Mouse (Mus musculus) olfactory bulb, adult 2 months (tissue): ENCODE data around the gene Olfr1328. TPM values are rescaled to one million over a fixed set of nuclear protein-coding genes. Genes with fewer than 3 reads are reported as not detected.
"Not testable (repeated sequence)": the region's sequence is repeated elsewhere in the genome, so short reads cannot be mapped to it uniquely, and the experiment has no call there.

Experiments
- H3K27ac ChIP-seq: fragments of 200-500 bp; 2 replicates; pipeline ENCODE4 v1.5.1; 2012; ENCODE audit warnings: low read depth, low read length; ENCODE audit not compliant: insufficient read depth
- H3K4me1 ChIP-seq: fragments of 200-500 bp; 2 replicates; pipeline ENCODE4 v1.6.1; 2012; ENCODE audit warnings: low read length; ENCODE audit not compliant: control insufficient read depth, insufficient read depth
- H3K4me3 ChIP-seq: fragments of 200-500 bp; 2 replicates; pipeline ENCODE4 v1.5.1; 2012; ENCODE audit warnings: mild to moderate bottlenecking, low read depth, low read length, moderate library complexity; ENCODE audit not compliant: insufficient read depth
- CTCF ChIP-seq: fragments of 200-500 bp; IDR thresholded peaks from 2 replicates; pipeline ENCODE4 v1.5.1; 2012; ENCODE audit warnings: low read depth, mild to moderate bottlenecking, low read length, moderate library complexity; ENCODE audit not compliant: insufficient read depth
- POLR2A ChIP-seq: fragments of 200-500 bp; IDR thresholded peaks from 2 replicates; pipeline ENCODE4 v1.6.1; 2012; ENCODE audit warnings: mild to moderate bottlenecking, low read depth, low read length, moderate library complexity; ENCODE audit not compliant: insufficient read depth
- WGBS: fragments of 180-500 bp; shearing (Covaris S2); methylation state at CpG from one replicate; pipeline ENCODE4 v1.1.7; 2018; 5-methylcytosine and 5-hydroxymethylcytosine counted together
- polyA plus RNA-seq: library from polyadenylated mRNA; stranded (reverse); fragments of >200 nt; gene quantifications from 2 replicates; pipeline ENCODE4 v1.2.4, GENCODE M21; 2012; ENCODE audit warnings: low replicate concordance; ENCODE audit not compliant: missing spikeins, insufficient read depth, insufficient read length

The Olfr1328 gene
- not detected in 2 replicates for polyA plus RNA-seq

DNA sequence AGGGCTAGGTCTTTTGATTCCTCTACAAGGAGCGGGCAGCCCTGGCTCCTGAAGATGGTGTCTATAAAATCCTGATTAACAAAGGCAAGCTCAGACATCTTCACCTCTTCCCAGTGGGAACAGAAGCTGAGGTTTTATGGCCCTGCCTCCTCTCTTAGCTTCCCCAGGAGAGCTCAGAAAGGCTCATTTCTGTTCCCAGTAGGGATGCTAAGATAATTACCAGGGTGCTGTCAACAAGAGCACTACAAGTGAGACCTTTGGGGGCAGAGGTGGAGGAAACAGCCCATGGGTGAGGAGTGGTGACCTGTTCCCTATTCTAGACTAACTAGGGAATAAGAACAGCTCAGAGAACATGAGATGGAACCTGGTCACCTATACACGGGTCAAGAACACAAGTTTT, at the start of gene Olfr1328:
Gene Olfr1328, minus strand, starts transcription at position 101 of the 400 bp plus-strand sequence.
- no peak for TF ChIP-seq CTCF
- TF ChIP-seq POLR2A: no peak
- no peak within 1 kb of the TSS for H3K4me3 ChIP-seq
- H3K27ac ChIP-seq: no peak within 1 kb of the TSS
- 81% methylated on average over 2 of the region's 2 CpGs for WGBS
- H3K4me1 ChIP-seq: no peaks in the 10 kb centered on the region

DNA sequence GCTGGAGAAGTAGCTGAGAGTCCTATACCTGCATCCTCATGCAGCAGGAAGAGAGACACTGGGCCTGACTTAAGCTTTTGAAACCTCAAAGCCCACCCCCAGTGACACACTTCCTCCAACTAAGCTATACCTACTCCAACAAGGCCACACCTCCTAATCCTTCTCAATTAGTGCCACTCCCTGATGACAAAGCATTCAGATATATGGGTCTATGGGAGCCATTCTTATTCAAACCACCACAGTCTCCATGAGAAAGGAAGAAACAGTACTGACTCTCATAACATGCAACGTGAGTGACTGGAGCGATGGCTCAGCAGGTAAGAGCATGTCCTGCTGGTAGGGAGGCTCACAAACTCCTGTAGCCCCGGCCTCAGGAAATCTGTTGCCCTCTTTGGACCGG, 46.9 kb upstream of the Olfr1328 start:
- H3K27ac ChIP-seq: no peak overlapping the region
- H3K4me1 ChIP-seq: no peaks in the 10 kb centered on the region
- no peak for TF ChIP-seq CTCF
- no peak for TF ChIP-seq POLR2A
- WGBS: 91% methylated on average over 4 of the region's 4 CpGs
- no peak overlapping the region for H3K4me3 ChIP-seq

DNA sequence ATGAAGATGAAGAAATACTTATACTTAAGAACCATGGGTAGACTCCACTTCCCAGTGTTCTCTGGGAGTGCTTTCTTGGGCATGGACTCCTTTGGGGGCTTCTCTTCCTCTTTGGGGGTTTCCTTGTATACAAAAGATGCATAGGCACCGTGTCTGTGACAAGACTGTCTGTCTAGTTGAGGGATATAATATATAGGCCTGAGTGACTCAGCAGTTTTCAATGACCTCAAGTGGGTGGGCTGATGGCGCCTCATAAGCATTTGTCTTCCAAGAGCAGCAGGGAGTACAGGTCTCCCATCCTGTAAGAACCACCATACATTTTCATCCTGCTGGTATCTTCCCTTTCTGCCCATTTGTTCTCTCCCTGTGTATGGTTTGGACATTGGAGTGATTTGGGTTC, 34.9 kb upstream of the Olfr1328 start:
- Histone ChIP-seq H3K4me3 (no peak overlapping the region), H3K4me1 (no peaks in the 10 kb centered on the region), H3K27ac (no peak overlapping the region)
- WGBS: 85% methylated on average over 2 of the region's 2 CpGs
- TF ChIP-seq POLR2A (no peak), CTCF (no peak)

DNA sequence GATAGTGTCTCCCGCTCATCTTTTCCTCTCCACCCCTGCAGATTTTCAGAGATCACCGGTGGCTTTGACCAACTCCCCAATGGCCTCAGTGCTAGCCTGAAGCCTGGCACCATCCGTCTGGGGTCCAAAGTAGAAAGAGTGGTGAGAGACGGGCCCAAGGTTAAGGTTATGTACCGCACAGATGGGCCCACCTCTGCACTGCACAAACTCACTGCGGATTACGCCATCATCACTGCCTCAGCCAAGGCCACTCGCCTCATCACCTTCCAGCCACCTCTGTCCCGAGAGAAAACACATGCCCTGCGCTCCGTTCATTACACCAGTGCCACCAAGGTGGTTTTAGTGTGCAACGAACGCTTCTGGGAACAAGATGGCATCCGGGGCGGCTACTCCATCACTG, 29.3 kb upstream of the Olfr1328 start:
- no peak overlapping the region for H3K4me3 ChIP-seq
- 97% methylated on average over 15 of the region's 15 CpGs for WGBS
- H3K27ac ChIP-seq: no peak overlapping the region
- TF ChIP-seq CTCF (no peak), POLR2A (no peak)
- no peaks in the 10 kb centered on the region for H3K4me1 ChIP-seq

DNA sequence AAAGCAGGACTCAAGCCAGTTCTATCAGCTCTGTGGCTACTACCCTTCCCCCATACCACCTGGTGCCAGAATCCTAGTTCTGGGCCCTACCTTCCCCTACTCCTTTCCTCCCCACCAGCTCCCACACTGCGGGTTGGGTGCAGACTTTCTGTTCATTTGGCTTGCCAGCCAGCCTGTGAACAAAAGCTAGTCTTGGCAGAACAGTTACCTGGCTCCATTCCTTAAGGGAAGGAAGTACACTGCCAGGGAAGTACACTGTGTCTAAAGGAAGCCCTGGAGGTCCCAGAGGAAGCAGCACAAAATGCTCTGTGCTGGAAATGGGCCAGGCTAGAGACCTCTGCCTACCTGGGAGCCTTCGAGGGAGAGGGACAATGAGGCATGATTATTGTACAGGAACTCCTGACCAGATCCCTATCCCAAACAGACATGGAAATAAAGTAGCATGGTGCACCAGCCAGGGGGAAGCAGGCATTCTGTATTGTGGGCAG, 22.8 kb upstream of the Olfr1328 start, which contains the start of gene Lao1:
Gene Lao1, plus strand, starts transcription at position 438 of the 488 bp plus-strand sequence.
- no peaks in the 10 kb centered on the region for H3K4me1 ChIP-seq
- no peak within 1 kb of the TSS for H3K27ac ChIP-seq
- H3K4me3 ChIP-seq: no peak within 1 kb of the TSS
- 31% methylated on average over 2 of the region's 2 CpGs for WGBS
- TF ChIP-seq POLR2A (no peak), CTCF (no peak)

DNA sequence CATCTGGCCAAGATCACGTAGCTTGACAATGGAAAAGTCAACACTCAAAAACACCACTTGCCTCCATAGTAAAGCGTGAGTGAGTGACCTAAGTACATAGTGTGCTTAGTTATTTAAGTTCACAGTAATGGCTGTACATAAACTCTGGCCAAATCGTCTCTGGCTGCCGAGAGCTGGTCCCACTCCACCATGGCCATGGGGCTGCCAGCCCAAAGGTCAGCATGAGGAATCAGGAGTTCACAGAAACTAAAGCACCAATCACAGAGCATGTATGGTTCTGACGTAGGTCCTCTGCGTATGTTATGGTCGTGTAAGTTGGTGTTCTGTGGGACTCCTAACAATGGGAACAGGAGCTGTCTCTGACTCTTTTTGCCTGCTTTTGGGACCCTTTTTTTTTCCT, 20.4 kb upstream of the Olfr1328 start:
- Histone ChIP-seq H3K4me3 (no peak overlapping the region), H3K4me1 (no peaks in the 10 kb centered on the region), H3K27ac (no peak overlapping the region)
- TF ChIP-seq CTCF (no peak), POLR2A (no peak)
- 92% methylated on average over 7 of the region's 7 CpGs for WGBS

DNA sequence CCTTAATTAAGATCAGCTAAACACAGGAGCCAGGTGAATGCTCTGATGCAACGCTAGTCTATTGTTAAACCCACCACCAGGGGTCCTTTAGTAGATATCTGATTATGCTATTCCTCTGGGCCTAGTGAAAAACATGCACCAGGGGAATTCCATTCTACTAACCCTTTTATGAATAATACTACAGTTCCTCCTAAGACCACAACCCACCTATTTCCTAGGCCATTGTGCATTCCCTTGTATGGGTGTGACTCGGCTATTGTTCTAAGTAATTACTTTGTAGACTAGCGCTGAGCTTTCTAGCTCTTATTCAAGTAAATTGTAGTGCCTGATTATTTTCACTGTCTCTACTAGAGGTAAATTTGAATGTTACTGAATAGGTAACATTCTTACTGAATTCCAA, 7.1 kb downstream of the Olfr1328 start:
- not testable (repeated sequence) for H3K27ac ChIP-seq, H3K4me1 ChIP-seq, H3K4me3 ChIP-seq
- WGBS: 53% methylated on average over 3 of the region's 3 CpGs

DNA sequence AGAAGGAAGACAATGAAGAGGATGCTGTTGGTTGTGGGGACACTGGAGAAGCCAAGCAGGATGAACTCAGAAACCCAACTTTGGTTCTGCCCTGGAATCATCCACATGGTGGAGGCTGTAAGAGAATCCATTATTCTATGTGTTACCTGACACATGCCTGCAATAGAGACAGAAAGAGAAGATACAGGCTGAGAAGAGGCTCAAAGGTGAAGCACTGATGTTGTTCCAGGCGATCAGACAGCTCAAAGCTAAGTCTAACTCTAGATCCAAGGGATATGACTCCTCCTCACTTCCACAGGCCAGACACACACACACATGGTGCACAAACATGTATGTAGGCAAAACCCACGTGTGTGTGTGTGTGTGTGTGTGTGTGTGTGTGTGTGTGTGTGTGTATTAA, 21.0 kb downstream of the Olfr1328 start, which contains the start of gene Olfr1329:
Gene Olfr1329, minus strand, starts transcription at position 101 of the 400 bp plus-strand sequence.
- WGBS: 63% methylated on average over 2 of the region's 2 CpGs
- not testable (repeated sequence) for H3K4me1 ChIP-seq, H3K27ac ChIP-seq, H3K4me3 ChIP-seq

DNA sequence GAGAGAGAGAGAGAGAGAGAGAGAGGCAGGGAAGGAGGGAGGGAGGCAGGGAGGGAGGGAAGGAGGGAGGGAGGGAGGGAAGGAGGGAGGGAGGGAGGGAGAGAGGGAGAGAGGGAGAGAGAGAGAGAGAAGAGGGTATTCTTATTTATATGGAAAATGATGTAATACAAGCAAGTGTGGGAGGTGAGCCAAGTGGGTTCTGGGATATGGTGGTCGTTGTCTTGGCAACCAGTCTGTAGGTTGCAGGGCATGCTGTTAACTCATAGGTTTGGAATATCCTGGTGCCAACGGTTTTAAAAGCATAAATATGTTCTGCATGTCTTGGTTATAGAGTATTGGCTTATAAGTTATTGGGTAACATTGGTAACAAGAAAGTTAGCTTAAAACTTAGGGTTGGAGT, 36.4 kb downstream of the Olfr1328 start:
- WGBS: 47% methylated on average over 2 of the region's 2 CpGs
- H3K4me3 ChIP-seq: no peak overlapping the region
- H3K4me1 ChIP-seq: no peaks in the 10 kb centered on the region
- H3K27ac ChIP-seq: no peak overlapping the region
- TF ChIP-seq POLR2A: no peak

DNA sequence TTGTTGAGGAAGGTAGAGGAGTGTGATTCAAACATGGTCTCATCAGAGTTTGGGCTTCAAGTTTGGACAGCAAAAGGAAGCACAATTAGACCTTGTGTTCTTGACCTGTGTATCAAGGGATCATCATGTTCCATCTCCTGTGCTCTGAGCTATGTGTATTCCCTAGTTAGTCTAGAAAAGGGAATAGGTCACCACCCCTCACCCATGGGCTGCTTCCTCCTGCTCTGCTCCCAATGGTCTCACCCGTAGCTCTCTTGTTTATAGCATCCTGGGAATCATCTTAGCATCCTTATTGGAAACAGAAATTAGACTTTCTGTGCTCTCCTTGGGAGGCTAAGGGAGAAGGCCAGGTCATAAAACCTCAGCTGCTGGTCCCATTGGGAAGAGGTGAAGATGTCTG, 50.1 kb downstream of the Olfr1328 start, which contains the start of gene Olfr1330:
Gene Olfr1330, plus strand, starts transcription at position 301 of the 400 bp plus-strand sequence.
- Histone ChIP-seq H3K4me1 (no peaks in the 10 kb centered on the region), H3K27ac (no peak within 1 kb of the TSS), H3K4me3 (no peak within 1 kb of the TSS)
- no peak for TF ChIP-seq POLR2A
- TF ChIP-seq CTCF: no peak
- WGBS: 86% methylated on average over 1 of the region's 1 CpGs

Other genes with a start within 250 kb of the Olfr1328 start
- gene Olfr1342, start 245.9 kb downstream of the Olfr1328 start, polyA plus RNA-seq: not detected in 2 replicates
- gene Olfr1341, start 235.1 kb downstream of the Olfr1328 start, polyA plus RNA-seq: not detected in 2 replicates
- not detected in 2 replicates for gene Olfr1340, start 218.5 kb downstream of the Olfr1328 start, polyA plus RNA-seq
- not detected in 2 replicates for gene Olfr1339, start 206.4 kb downstream of the Olfr1328 start, polyA plus RNA-seq
- not detected in 2 replicates for gene Olfr1338, start 179.9 kb downstream of the Olfr1328 start, polyA plus RNA-seq
- not detected in 2 replicates for gene Olfr1337, start 156.0 kb downstream of the Olfr1328 start, polyA plus RNA-seq
- not detected in 2 replicates for gene Olfr1335, start 128.7 kb downstream of the Olfr1328 start, polyA plus RNA-seq
- not detected in 2 replicates for gene Olfr1333, start 102.3 kb downstream of the Olfr1328 start, polyA plus RNA-seq
- not detected in 2 replicates for gene Olfr1331, start 74.0 kb downstream of the Olfr1328 start, polyA plus RNA-seq
- gene Olfr1330, start 50.0 kb downstream of the Olfr1328 start, polyA plus RNA-seq: not detected in 2 replicates
- not detected in 2 replicates for gene Olfr1329, start 21.1 kb downstream of the Olfr1328 start, polyA plus RNA-seq
- not detected in 2 replicates for gene Lao1, start 23.0 kb upstream of the Olfr1328 start, polyA plus RNA-seq
- gene Slc2a1, start 170.1 kb upstream of the Olfr1328 start, polyA plus RNA-seq: not detected in 2 replicates
- gene Zfp691, start 235.6 kb upstream of the Olfr1328 start, polyA plus RNA-seq: not detected in 2 replicates